ENCODE assay signal across 8 mouse cellular contexts in the genomic region with DNA sequence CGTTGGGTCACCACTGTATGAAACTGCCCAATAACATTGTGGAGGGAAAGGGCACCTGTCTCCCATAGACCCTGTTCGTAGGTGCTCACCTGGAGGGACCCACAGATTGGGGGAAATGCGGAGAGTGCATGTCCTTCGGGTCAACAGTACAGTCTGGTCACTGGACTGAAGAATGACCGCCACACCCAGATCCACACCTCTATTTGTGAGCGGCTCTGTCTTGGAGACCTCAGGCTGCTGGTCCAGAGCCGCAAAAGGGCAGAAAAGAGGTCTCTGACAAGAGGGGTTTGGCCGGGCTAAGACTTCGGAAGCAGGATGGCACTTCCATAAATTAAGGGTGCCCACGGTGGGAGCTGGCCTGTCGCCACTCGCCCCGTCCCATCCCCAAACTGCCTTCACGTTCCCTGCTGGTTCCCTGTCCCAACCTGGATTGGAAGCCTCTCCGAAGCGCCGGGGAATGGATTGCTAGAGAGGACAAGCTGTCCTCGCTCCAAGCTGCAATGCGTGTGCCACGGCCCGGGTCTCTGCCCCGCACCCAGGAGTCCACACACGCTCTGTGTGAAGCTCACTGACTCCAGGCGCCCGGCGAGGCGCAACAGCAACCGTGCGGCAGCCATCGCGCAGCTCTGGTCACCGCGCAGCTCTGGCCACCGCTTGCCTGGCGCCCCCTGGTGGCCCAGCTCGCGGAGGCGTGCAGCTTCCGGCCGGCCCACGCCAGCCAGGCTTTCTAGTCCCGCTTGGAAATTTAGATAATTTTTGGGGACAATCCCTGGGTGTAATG. TPM values are rescaled to one million over a fixed set of nuclear protein-coding genes. Genes with fewer than 3 reads are reported as not detected.
DNase-seq lines count a peak whose midpoint lies in the region; ATAC-seq and TF ChIP-seq lines count a peak whose summit lies in the region.

A gene (minus strand): TSS at position 660 of the 781 bp plus-strand sequence.

- peak within 1 kb of the TSS; percentile 60 for H3K4me3 ChIP-seq in lung, embryonic 16.5 days (ENCODE audit: low read length)
- peak within 1 kb of the TSS; percentile 27 for H3K4me3 ChIP-seq in thymus, adult 2 months (ENCODE audit: control insufficient read depth, insufficient read depth, low read length)

- no peak within 1 kb of the TSS for H3K27ac ChIP-seq in lung, embryonic 16.5 days (ENCODE audit: low read length)
- H3K27ac ChIP-seq in thymus, adult 2 months (ENCODE audit: control insufficient read depth, insufficient read depth, low read length) = no peak within 1 kb of the TSS

- H3K27me3 ChIP-seq in lung, embryonic 16.5 days (ENCODE audit: control insufficient read depth, insufficient read depth, low read depth, low read length) = peaks cover 5% of the 10 kb centered on the region
- no peaks in the 10 kb centered on the region for H3K27me3 ChIP-seq in thymus, adult 2 months (ENCODE audit: control insufficient read depth, insufficient read depth, low read length)

- TF ChIP-seq CTCF in thymus, adult 2 months (IDR thresholded peaks at IDR 0.05; ENCODE audit: borderline replicate concordance, control insufficient read depth, extremely low read depth, insufficient read depth, low read length, poor library complexity) = peak; percentile 99

- peak within 1 kb of the TSS; percentile 82 for H3K9ac ChIP-seq in lung, embryonic 16.5 days (ENCODE audit: low read length)

- peak within 1 kb of the TSS; percentile 98 for H3K4me2 ChIP-seq in lung, embryonic 16.5 days (ENCODE audit: low read depth, low read length)

- DNase-seq in MEL-GATA-1-ER (ENCODE audit: extremely low read depth, low read depth) = peak; percentile 53
- DNase-seq in cerebellum, adult 8-10 months = peak; percentile 85
- DNase-seq in forelimb bud, embryonic 11.5 days (ENCODE audit: low read depth, low spot score) = peak; percentile 76
- DNase-seq in layer of hippocampus, adult 9-10 months (ENCODE audit: low spot score) = peak; percentile 44
- DNase-seq in ovary, adult 18-20 months (ENCODE audit: low spot score) = peak; percentile 50
- DNase-seq in thymus, adult 2 months = peak; percentile 71

- peaks cover 41% of the 10 kb centered on the region for H3K36me3 ChIP-seq in lung, embryonic 16.5 days (ENCODE audit: control insufficient read depth, insufficient read depth, low read length)
- peaks cover 22% of the 10 kb centered on the region for H3K36me3 ChIP-seq in thymus, adult 2 months (ENCODE audit: control insufficient read depth, insufficient read depth, low read length)

- H3K9me3 ChIP-seq in lung, embryonic 16.5 days (ENCODE audit: control insufficient read depth, low read length) = no peaks in the 10 kb centered on the region

- peak; percentile 75 to 81 for ATAC-seq in hematopoietic stem cell, adult 5-6 weeks (replicated peaks in 1 of 2; ENCODE audit: insufficient read depth in 1 of 2, low FRiP score in 2 of 2, low TSS enrichment in 1 of 2, low read depth in 1 of 2, poor library complexity in 2 of 2, severe bottlenecking in 2 of 2)
- ATAC-seq in lung, embryonic 16.5 days (ENCODE audit: low read depth) = peak; percentile 93

- no peaks in the 10 kb centered on the region for H3K4me1 ChIP-seq in lung, embryonic 16.5 days (replicated peaks; ENCODE audit: control insufficient read depth, insufficient read depth, low read length)
- H3K4me1 ChIP-seq in thymus, adult 2 months (replicated peaks; ENCODE audit: control insufficient read depth, insufficient read depth, low read length) = peaks cover 7% of the 10 kb centered on the region

- 4% methylated on average over 42 of the region's 42 CpGs for WGBS in lung, embryonic 16.5 days
- 10% methylated on average over 42 of the region's 42 CpGs for WGBS in thymus, adult 2 months

- TF ChIP-seq POLR2A in thymus, adult 2 months (IDR thresholded peaks at IDR 0.05; ENCODE audit: control insufficient read depth, extremely low read depth, insufficient read depth, low read length, poor library complexity) = no peak

RNA-seq across cellular contexts. Expression of the gene that starts here (rescaled TPM):
- total RNA-seq in hematopoietic stem cell, adult 5-6 weeks (2017) = not detected in 2 replicates
- 7.2 and 8.2 TPM in 2 replicates for polyA plus RNA-seq in lung, embryonic 16.5 days (2015; fragmentation: Nextera tagmentation; extraction: Ambion mirVana)
- polyA plus RNA-seq in thymus, adult 2 months (2012; rRNA removed) = 12.2 and 17.9 TPM in 2 replicates

Comparison
In these comparisons a context has a peak if more than half of its experiments do, and no peak if none do; other contexts are left out.
1. Peak in ATAC-seq in hematopoietic stem cell, adult 5-6 weeks; RNA of the gene not detected or under 1 TPM.